Comparison of ENCODE assay signal across 17 mouse cellular contexts in the genomic region with DNA sequence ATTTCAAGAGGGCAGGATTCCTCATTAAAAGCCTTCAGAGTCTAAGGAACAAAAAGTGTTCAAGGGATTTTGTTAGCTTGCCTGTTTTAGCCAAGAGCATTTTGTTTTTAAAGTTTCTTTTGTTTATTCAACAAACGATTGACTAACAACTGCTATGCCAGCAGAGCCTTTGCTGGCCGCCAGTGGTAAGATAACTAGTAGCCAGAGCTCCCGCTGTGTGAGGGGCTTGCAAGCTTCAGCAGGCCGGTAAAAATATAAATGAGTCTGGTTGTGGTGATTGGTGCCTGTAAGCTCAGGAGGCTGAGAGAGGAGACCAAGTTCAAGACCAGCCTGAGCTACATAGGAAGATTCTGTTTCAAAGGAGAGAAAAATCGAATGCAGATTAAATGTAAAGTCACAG.
DNase-seq lines count a peak whose midpoint lies in the region; ATAC-seq and TF ChIP-seq lines count a peak whose summit lies in the region.
"Had no signal": no experiment of that assay in that cellular context is flagged by ENCODE, and none has a peak within 500 bp of the region (broad histone marks: within the 10 kb centered on the region; RNA-seq: fewer than 3 reads in every experiment).

No protein-coding gene starts in this region.

- no peaks in the 10 kb centered on the region for H3K79me2 ChIP-seq in myocyte (ENCODE audit: control insufficient read depth, insufficient read depth)

- WGBS in intestine, embryonic 14.5 days, result 57% methylated on average over 5 of the region's 5 CpGs
- WGBS in intestine, embryonic 15.5 days, result 59% methylated on average over 5 of the region's 5 CpGs
- WGBS in lung, embryonic 14.5 days, result 26% methylated on average over 5 of the region's 5 CpGs
- 18% methylated on average over 5 of the region's 5 CpGs for WGBS in limb, embryonic 10.5 days

- no peak for DNase-seq in intestine, embryonic 14.5 days (ENCODE audit: low spot score)
- no peak for DNase-seq in lung, embryonic 14.5 days
- no peak for DNase-seq in lung, postnatal 25 days (ENCODE audit: low spot score)
- no peak for DNase-seq in limb, embryonic 10.5 days (ENCODE audit: low spot score)
- no peak for DNase-seq in embryo, embryonic 9.5 days (ENCODE audit: extremely low spot score)
- DNase-seq: adrenal gland, adult 2 months; cerebellum, adult 9-11 months; kidney, adult 11 months; layer of hippocampus, postnatal 36 days; liver, embryonic 13.5 days; lung, postnatal 14 days; right cerebral cortex, postnatal 4 days had no signal

- H3K9ac ChIP-seq in intestine, embryonic 14.5 days (ENCODE audit: low read length), result no peak overlapping the region
- no peak overlapping the region for H3K9ac ChIP-seq in intestine, embryonic 15.5 days
- H3K9ac ChIP-seq in lung, embryonic 14.5 days, result no peak overlapping the region
- H3K9ac ChIP-seq: embryonic facial prominence, embryonic 15.5 days; liver, embryonic 13.5 days; neural tube, embryonic 12.5 days had no signal

- H3ac ChIP-seq in myocyte (ENCODE audit: control insufficient read depth, insufficient read length), result no peak overlapping the region

- no peak for TF ChIP-seq CTCF in lung, embryonic 14.5 days (IDR thresholded peaks at IDR 0.05; ENCODE audit: low read depth)

- no peak for TF ChIP-seq POLR2A in myocyte (IDR thresholded peaks at IDR 0.05; ENCODE audit: insufficient read length, low read depth)

- no peaks in the 10 kb centered on the region for H3K36me3 ChIP-seq in intestine, embryonic 14.5 days (ENCODE audit: control insufficient read depth, insufficient read depth, low read length)
- H3K36me3 ChIP-seq in intestine, embryonic 15.5 days, result no peaks in the 10 kb centered on the region
- no peaks in the 10 kb centered on the region for H3K36me3 ChIP-seq in lung, embryonic 14.5 days (ENCODE audit: insufficient read depth)
- no peaks in the 10 kb centered on the region for H3K36me3 ChIP-seq in limb, embryonic 10.5 days
- H3K36me3 ChIP-seq in myocyte (ENCODE audit: control insufficient read depth, insufficient read depth), result no peaks in the 10 kb centered on the region
- H3K36me3 ChIP-seq: embryonic facial prominence, embryonic 15.5 days; liver, embryonic 13.5 days; neural tube, embryonic 12.5 days had no signal

- H3K4me2 ChIP-seq in intestine, embryonic 14.5 days (ENCODE audit: low read length), result no peak overlapping the region
- no peak overlapping the region for H3K4me2 ChIP-seq in intestine, embryonic 15.5 days (replicated peaks)
- H3K4me2 ChIP-seq in lung, embryonic 14.5 days, result no peak overlapping the region; the same call in 1 of the 2 replicates
- H3K4me2 ChIP-seq in myocyte (ENCODE audit: low read depth), result peak overlapping the region; percentile 70
- H3K4me2 ChIP-seq: embryonic facial prominence, embryonic 15.5 days; liver, embryonic 13.5 days; neural tube, embryonic 12.5 days had no signal

- 0 out of 2 replicates have a peak, but pooled peaks cover 3% of the 10 kb centered on the region for H3K27me3 ChIP-seq in intestine, embryonic 14.5 days (replicated peaks; ENCODE audit: control insufficient read depth, insufficient read depth, low read length)
- no peaks in the 10 kb centered on the region for H3K27me3 ChIP-seq in intestine, embryonic 15.5 days (replicated peaks)
- no peaks in the 10 kb centered on the region for H3K27me3 ChIP-seq in lung, embryonic 14.5 days (ENCODE audit: insufficient read depth, low read length)
- peaks cover 73% of the 10 kb centered on the region for H3K27me3 ChIP-seq in limb, embryonic 10.5 days (ENCODE audit: low read depth, poor library complexity, severe bottlenecking)
- no peaks in the 10 kb centered on the region for H3K27me3 ChIP-seq in myocyte (ENCODE audit: control insufficient read depth, insufficient read depth, insufficient read length)
- H3K27me3 ChIP-seq: embryonic facial prominence, embryonic 15.5 days; neural tube, embryonic 12.5 days had no signal

- H3K27ac ChIP-seq in intestine, embryonic 14.5 days (ENCODE audit: low read depth), result 0 out of 2 replicates have a peak overlapping the region, but pooled peaks have one; percentile 3
- no peak overlapping the region for H3K27ac ChIP-seq in intestine, embryonic 15.5 days
- H3K27ac ChIP-seq in lung, embryonic 14.5 days (ENCODE audit: low read depth), result peak overlapping the region; percentile 92
- peak overlapping the region; percentile 66; the same call in 1 of the 2 replicates for H3K27ac ChIP-seq in limb, embryonic 10.5 days
- H3K27ac ChIP-seq: liver, embryonic 13.5 days; neural tube, embryonic 12.5 days had no signal

- no peaks in the 10 kb centered on the region for H3K9me3 ChIP-seq in intestine, embryonic 14.5 days (ENCODE audit: control insufficient read depth, low read length)
- H3K9me3 ChIP-seq in intestine, embryonic 15.5 days, result no peaks in the 10 kb centered on the region
- H3K9me3 ChIP-seq in lung, embryonic 14.5 days (ENCODE audit: low read depth, low read length), result no peaks in the 10 kb centered on the region
- no peaks in the 10 kb centered on the region for H3K9me3 ChIP-seq in limb, embryonic 10.5 days (replicated peaks)
- H3K9me3 ChIP-seq: embryonic facial prominence, embryonic 15.5 days; liver, embryonic 13.5 days; neural tube, embryonic 12.5 days had no signal

- ATAC-seq in intestine, embryonic 14.5 days (replicated peaks; ENCODE audit: low FRiP score, low TSS enrichment, low read depth), result no peak
- ATAC-seq in intestine, embryonic 15.5 days, result no peak
- ATAC-seq in lung, embryonic 14.5 days (ENCODE audit: insufficient read depth), result no peak
- ATAC-seq: hindbrain, embryonic 16.5 days had no signal

- H3K4me1 ChIP-seq in intestine, embryonic 14.5 days (replicated peaks; ENCODE audit: control insufficient read depth, insufficient read depth, low read length), result peaks cover 29% of the 10 kb centered on the region
- peaks cover 13% of the 10 kb centered on the region for H3K4me1 ChIP-seq in intestine, embryonic 15.5 days (replicated peaks)
- H3K4me1 ChIP-seq in lung, embryonic 14.5 days (ENCODE audit: insufficient read depth), result peaks cover 59% of the 10 kb centered on the region
- H3K4me1 ChIP-seq in limb, embryonic 10.5 days, result peaks cover 81% of the 10 kb centered on the region

- H3K4me3 ChIP-seq in intestine, embryonic 14.5 days (ENCODE audit: low read depth, low read length), result no peak overlapping the region
- no peak overlapping the region for H3K4me3 ChIP-seq in intestine, embryonic 15.5 days (replicated peaks)
- H3K4me3 ChIP-seq in lung, embryonic 14.5 days (ENCODE audit: low read depth, low read length), result no peak overlapping the region
- H3K4me3 ChIP-seq in limb, embryonic 10.5 days, result no peak overlapping the region
- no peak overlapping the region for H3K4me3 ChIP-seq in myocyte
- H3K4me3 ChIP-seq: embryonic facial prominence, embryonic 15.5 days; liver, embryonic 13.5 days; neural tube, embryonic 12.5 days had no signal

TF ChIP-seq in myocyte, 11 proteins besides CTCF, POLR2A, EP300 and RAD21:
- TF ChIP-seq CEBPB (IDR thresholded peaks at IDR 0.05; ENCODE audit: insufficient read depth, poor library complexity, severe bottlenecking) (no peak), SRF (IDR thresholded peaks at IDR 0.05; ENCODE audit: control insufficient read depth, insufficient read length, low read depth) (no peak), USF1 (IDR thresholded peaks at IDR 0.05; ENCODE audit: low read depth) (no peak), MYOD1 (IDR thresholded peaks at IDR 0.05; ENCODE audit: control insufficient read depth in 1 of 3, insufficient read length in 2 of 3, low read depth in 2 of 3) (no peak), REST (IDR thresholded peaks at IDR 0.05; ENCODE audit: insufficient read depth, insufficient read length) (no peak), TCF12 (IDR thresholded peaks at IDR 0.05; ENCODE audit: insufficient read depth, poor library complexity, severe bottlenecking) (no peak), MYOG (IDR thresholded peaks at IDR 0.05; ENCODE audit: control insufficient read depth in 1 of 3, insufficient read depth in 1 of 3, insufficient read length in 2 of 3, low read depth in 2 of 3) (no peak)
